Mouse (Mus musculus) myocyte (in vitro differentiated cells): ENCODE measurements at regions not wholly inside any gene's neighbourhood (a gene's known extent, or its start where the extent isn't known, plus 50 kb on each side); places are given as distances from the start of the nearest gene placed in this dataset.

Experiments
- CEBPB ChIP-seq: IDR thresholded peaks from 2 replicates; pipeline ENCODE4 v1.6.1; 2011; ENCODE audit warnings: mild to moderate bottlenecking, moderate library complexity; ENCODE audit not compliant: poor library complexity, insufficient read depth, severe bottlenecking
- MYOD1 ChIP-seq, 3 experiments: IDR thresholded peaks; one replicate each; pipeline ENCODE4 v1.6.1; 2011; ENCODE audit warnings: control low read depth in 2 of 3, low read depth in 2 of 3, mild to moderate bottlenecking in 2 of 3, moderate library complexity in 1 of 3; ENCODE audit not compliant: insufficient read length in 2 of 3, control insufficient read depth in 1 of 3
- POLR2A ChIP-seq: IDR thresholded peaks from one replicate; pipeline ENCODE4 v1.6.1; 2011; ENCODE audit warnings: low read depth, mild to moderate bottlenecking, control low read depth, moderate library complexity; ENCODE audit not compliant: insufficient read length
- REST ChIP-seq: IDR thresholded peaks from one replicate; pipeline ENCODE4 v1.6.1; 2011; ENCODE audit warnings: mild to moderate bottlenecking, control low read depth, moderate library complexity; ENCODE audit not compliant: insufficient read depth, insufficient read length
- TCF12 ChIP-seq: IDR thresholded peaks from one replicate; pipeline ENCODE4 v1.6.1; 2011; ENCODE audit warnings: mild to moderate bottlenecking, control low read depth; ENCODE audit not compliant: poor library complexity, insufficient read depth, severe bottlenecking
- USF1 ChIP-seq: IDR thresholded peaks from one replicate; pipeline ENCODE4 v1.6.1; 2011; ENCODE audit warnings: low read depth, mild to moderate bottlenecking, control low read depth, moderate library complexity

DNA sequence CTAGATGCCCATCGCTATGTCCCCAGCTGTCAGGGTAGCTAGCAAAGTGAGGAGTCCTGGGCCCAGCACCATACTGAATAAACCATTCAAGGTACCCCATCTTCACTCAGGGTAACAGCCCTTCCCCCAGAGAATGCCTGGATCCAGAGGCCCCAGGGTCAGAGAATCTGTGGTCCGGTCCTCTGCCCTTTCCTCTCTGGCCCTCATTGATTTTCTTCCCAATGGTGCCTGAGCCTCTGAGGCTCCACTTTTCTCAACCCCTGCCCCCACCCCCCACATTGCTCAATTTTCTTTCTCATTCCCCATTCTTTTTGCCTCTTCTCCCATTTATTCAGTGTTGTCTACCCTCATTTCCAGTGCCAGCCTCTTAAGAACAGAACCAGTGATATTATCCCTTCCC, 114.5 kb downstream of the Vegfa start:
- TF ChIP-seq USF1 (no peak), TCF12 (no peak), REST (no peak), POLR2A (no peak), CEBPB (no peak), MYOD1 (IDR thresholded peaks at IDR 0.05; ENCODE audit: control insufficient read depth in 1 of 3, insufficient read length in 2 of 3, low read depth in 2 of 3) (no peak)
